18 mouse cellular contexts compared by ENCODE assay signal in genomic region chr14:30531431-30531830, GRCm38 (mm10). TPM values are rescaled to one million over a fixed set of nuclear protein-coding genes. Genes with fewer than 3 reads are reported as not detected.
A peak's percentile ranks its signal among the peaks of the same experiment; 100 is the strongest.
DNase-seq lines count a peak whose midpoint lies in the region; ATAC-seq and TF ChIP-seq lines count a peak whose summit lies in the region.
"Had no signal": no experiment of that assay in that cellular context is flagged by ENCODE, and none has a peak within 500 bp of the region (broad histone marks: within the 10 kb centered on the region; RNA-seq: fewer than 3 reads in every experiment).

No protein-coding gene starts in this region.

- ATAC-seq in forebrain, embryonic 12.5 days (ENCODE audit: low FRiP score): no peak
- no peak for ATAC-seq in kidney, embryonic 16.5 days (ENCODE audit: low FRiP score, low TSS enrichment)
- peak; percentile 29 for ATAC-seq in megakaryocyte progenitor cell, adult 5-6 weeks (replicated peaks; ENCODE audit: poor library complexity)
- ATAC-seq: activated CD4-positive, CD25-positive, alpha-beta regulatory T cell, adult 4 months; liver, embryonic 12.5 days had no signal

- H3K27me3 ChIP-seq in forebrain, embryonic 12.5 days: no peaks in the 10 kb centered on the region
- H3K27me3 ChIP-seq in forebrain, embryonic 10.5 days (ENCODE audit: poor library complexity, severe bottlenecking): no peaks in the 10 kb centered on the region
- H3K27me3 ChIP-seq in kidney, embryonic 16.5 days (ENCODE audit: insufficient read depth, low read length): no peaks in the 10 kb centered on the region
- H3K27me3 ChIP-seq: hindbrain, embryonic 12.5 days; limb, embryonic 12.5 days; liver, embryonic 12.5 days; midbrain, embryonic 12.5 days had no signal

- no peak overlapping the region for H3K4me3 ChIP-seq in forebrain, embryonic 12.5 days (replicated peaks)
- no peak overlapping the region for H3K4me3 ChIP-seq in forebrain, embryonic 10.5 days
- H3K4me3 ChIP-seq in kidney, embryonic 16.5 days (ENCODE audit: low read length): no peak overlapping the region
- H3K4me3 ChIP-seq in left cerebral cortex, adult 2 months: no peak overlapping the region
- H3K4me3 ChIP-seq: hindbrain, embryonic 12.5 days; limb, embryonic 12.5 days; liver, embryonic 12.5 days; midbrain, embryonic 12.5 days; myocyte had no signal

- H3K9me3 ChIP-seq in forebrain, embryonic 12.5 days: no peaks in the 10 kb centered on the region
- no peaks in the 10 kb centered on the region; the same call in 1 of the 2 replicates for H3K9me3 ChIP-seq in forebrain, embryonic 10.5 days
- H3K9me3 ChIP-seq in kidney, embryonic 16.5 days (ENCODE audit: low read length): no peaks in the 10 kb centered on the region; the same call in 1 of the 2 replicates
- H3K9me3 ChIP-seq: hindbrain, embryonic 12.5 days; limb, embryonic 12.5 days; liver, embryonic 12.5 days; midbrain, embryonic 12.5 days had no signal

- no peak for DNase-seq in forebrain, embryonic 10.5 days (ENCODE audit: extremely low spot score, low spot score)
- no peak for DNase-seq in kidney, postnatal 10 days
- peak; percentile 46 for DNase-seq in ES-CJ7 (ENCODE audit: low read depth, low spot score)
- DNase-seq in cerebellum, postnatal 4 days (ENCODE audit: low spot score in 2 of 2): no peak
- DNase-seq in left cerebral cortex, adult 2 months (ENCODE audit: extremely low spot score in 1 of 2, low spot score in 2 of 2): no peak
- DNase-seq: cerebellum, adult 11 months; lung, adult 2 months; lung, postnatal 4 days had no signal

- WGBS in forebrain, embryonic 12.5 days: 82% methylated on average over 5 of the region's 5 CpGs
- 92% methylated on average over 5 of the region's 5 CpGs for WGBS in forebrain, embryonic 10.5 days
- 88% methylated on average over 5 of the region's 5 CpGs for WGBS in kidney, embryonic 16.5 days

- H3K4me1 ChIP-seq in forebrain, embryonic 12.5 days: peaks cover 11% of the 10 kb centered on the region
- peaks cover 8% of the 10 kb centered on the region; the same call in 1 of the 2 replicates for H3K4me1 ChIP-seq in forebrain, embryonic 10.5 days
- H3K4me1 ChIP-seq in kidney, embryonic 16.5 days (ENCODE audit: insufficient read depth, low read length): peaks cover 8% of the 10 kb centered on the region; the same call in 1 of the 2 replicates
- H3K4me1 ChIP-seq: hindbrain, embryonic 12.5 days; limb, embryonic 12.5 days; liver, embryonic 12.5 days had no signal

- H3K4me2 ChIP-seq in forebrain, embryonic 12.5 days: no peak overlapping the region
- no peak overlapping the region for H3K4me2 ChIP-seq in kidney, embryonic 16.5 days (replicated peaks; ENCODE audit: low read depth, low read length)
- H3K4me2 ChIP-seq: heart, embryonic 11.5 days; hindbrain, embryonic 12.5 days; limb, embryonic 12.5 days; liver, embryonic 12.5 days; midbrain, embryonic 12.5 days had no signal

- TF ChIP-seq CTCF in left cerebral cortex, adult 2 months (IDR thresholded peaks at IDR 0.05): no peak

- H3K9ac ChIP-seq in forebrain, embryonic 12.5 days: no peak overlapping the region
- H3K9ac ChIP-seq in kidney, embryonic 16.5 days (replicated peaks; ENCODE audit: low read length): no peak overlapping the region
- H3K9ac ChIP-seq: hindbrain, embryonic 12.5 days; limb, embryonic 12.5 days; liver, embryonic 12.5 days; midbrain, embryonic 12.5 days had no signal

- peak overlapping the region; percentile 74 for H3K27ac ChIP-seq in forebrain, embryonic 12.5 days
- H3K27ac ChIP-seq in forebrain, embryonic 10.5 days: no peak overlapping the region
- peak overlapping the region; percentile 48 for H3K27ac ChIP-seq in kidney, embryonic 16.5 days (ENCODE audit: low read length)
- no peak overlapping the region for H3K27ac ChIP-seq in left cerebral cortex, adult 2 months
- H3K27ac ChIP-seq: hindbrain, embryonic 12.5 days; limb, embryonic 12.5 days; liver, embryonic 12.5 days; midbrain, embryonic 12.5 days had no signal

- peaks cover 15% of the 10 kb centered on the region for H3K36me3 ChIP-seq in forebrain, embryonic 12.5 days (replicated peaks)
- H3K36me3 ChIP-seq in forebrain, embryonic 10.5 days (replicated peaks): peaks cover 28% of the 10 kb centered on the region
- peaks cover 16% of the 10 kb centered on the region for H3K36me3 ChIP-seq in kidney, embryonic 16.5 days (ENCODE audit: insufficient read depth, low read length)

- intact Hi-C loops in left cerebral cortex, adult 2 months (cut with DNase I): no loop called here

RNA-seq across cellular contexts. Expression of gene Tkt, which starts 16.7 kb away (rescaled TPM):
- 273 and 274 TPM in 2 replicates for polyA plus RNA-seq in forebrain, embryonic 12.5 days (2016; fragmentation: Nextera tagmentation; extraction: Ambion mirVana)
- polyA plus RNA-seq in forebrain, embryonic 10.5 days (2016; fragmentation: Nextera tagmentation; extraction: Ambion mirVana): 338 and 351 TPM in 2 replicates
- 314 TPM in 2 replicates for polyA plus RNA-seq in kidney, embryonic 16.5 days (2015; fragmentation: Nextera tagmentation; extraction: Ambion mirVana)
- total RNA-seq in megakaryocyte progenitor cell, adult 5-6 weeks (2015): 220 and 295 TPM in 2 replicates
- total RNA-seq in megakaryocyte progenitor cell, adult 5-6 weeks (2017): 788 and 880 TPM in 2 replicates
- 100 to 1,000 TPM; 160 to 180 TPM for total RNA-seq in left cerebral cortex, adult 2 months (2021)

RNA-seq across cellular contexts. Expression of gene Cacna1d, which starts 40.2 kb away (rescaled TPM):
- 1.9 and 2.7 TPM in 2 replicates for polyA plus RNA-seq in forebrain, embryonic 12.5 days (2016; fragmentation: Nextera tagmentation; extraction: Ambion mirVana)
- 1.3 TPM in 2 replicates for polyA plus RNA-seq in forebrain, embryonic 10.5 days (2016; fragmentation: Nextera tagmentation; extraction: Ambion mirVana)
- 3.0 and 3.3 TPM in 2 replicates for polyA plus RNA-seq in kidney, embryonic 16.5 days (2015; fragmentation: Nextera tagmentation; extraction: Ambion mirVana)
- 0.67 and 0.76 TPM in 2 replicates for total RNA-seq in megakaryocyte progenitor cell, adult 5-6 weeks (2015)
- total RNA-seq in megakaryocyte progenitor cell, adult 5-6 weeks (2017): 0.37 and 1.8 TPM in 2 replicates
- total RNA-seq in left cerebral cortex, adult 2 months (2021): 10 to 100 TPM; 52.3 to 56.0 TPM
- polyA plus RNA-seq: myocyte had no signal

RNA-seq across cellular contexts. Expression of gene Dcp1a, which starts 52.1 kb away (rescaled TPM):
- 31.5 and 31.7 TPM in 2 replicates for polyA plus RNA-seq in forebrain, embryonic 12.5 days (2016; fragmentation: Nextera tagmentation; extraction: Ambion mirVana)
- 33.8 and 34.9 TPM in 2 replicates for polyA plus RNA-seq in forebrain, embryonic 10.5 days (2016; fragmentation: Nextera tagmentation; extraction: Ambion mirVana)
- 28.3 and 32.1 TPM in 2 replicates for polyA plus RNA-seq in kidney, embryonic 16.5 days (2015; fragmentation: Nextera tagmentation; extraction: Ambion mirVana)
- total RNA-seq in megakaryocyte progenitor cell, adult 5-6 weeks (2015): 27.1 and 31.2 TPM in 2 replicates
- 24.7 and 24.9 TPM in 2 replicates for total RNA-seq in megakaryocyte progenitor cell, adult 5-6 weeks (2017)
- 10 to 100 TPM; 21.4 to 24.3 TPM for total RNA-seq in left cerebral cortex, adult 2 months (2021)

Comparison
In these comparisons a context has a peak if more than half of its experiments do, and no peak if none do; other contexts are left out.
1. H3K27ac ChIP-seq: peak in forebrain, embryonic 12.5 days (single experiment) and kidney, embryonic 16.5 days (single experiment); none in forebrain, embryonic 10.5 days (single experiment) and left cerebral cortex, adult 2 months (single experiment).